Mouse (Mus musculus) adrenal gland, adult (tissue): ENCODE measurements around the gene Slc30a6.
A peak's percentile ranks its signal among the peaks of the same experiment; 100 is the strongest.

Experiments
- DNase-seq, 2 experiments: peaks; one replicate each; pipeline ENCODE4 v3.0.0; 2022 to 2023; ENCODE audit warnings: low spot score in 1 of 2; ENCODE audit not compliant: inconsistent age in 2 of 2

The Slc30a6 gene

GRCm38 (mm10) chr17:74395383-74396065 lies at the start of gene Slc30a6:
Gene Slc30a6, plus strand, starts transcription at chr17:74395608.
- peak; percentile 97 to 99 for DNase-seq

- no peak for DNase-seq
Observed at GRCm38 (mm10) chr17:74363592-74363991, 31.8 kb upstream of the Slc30a6 start.

- DNase-seq, result no peak
Observed at GRCm38 (mm10) chr17:74376916-74377315, 18.5 kb upstream of the Slc30a6 start.

- no peak for DNase-seq
Observed at GRCm38 (mm10) chr17:74386657-74387056, 8.8 kb upstream of the Slc30a6 start.

DNA sequence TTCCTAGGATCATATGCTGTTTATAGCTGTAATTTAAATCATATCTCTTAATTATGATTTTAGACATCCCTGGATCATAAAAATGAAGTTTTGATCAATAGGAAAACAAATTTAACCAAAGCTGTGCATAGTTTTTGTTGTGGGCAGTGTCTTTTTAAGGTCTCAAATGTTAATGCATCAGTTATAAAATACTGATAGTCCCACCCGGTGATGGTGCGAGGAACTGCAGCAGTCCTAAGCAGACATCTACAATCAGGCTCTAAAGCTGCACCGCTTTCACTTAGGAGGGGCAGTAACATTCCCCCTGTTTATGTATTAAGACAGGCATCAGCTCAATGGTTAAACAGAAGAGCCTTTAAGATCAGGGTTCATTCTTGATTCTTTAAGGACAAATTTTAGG lies 5.6 kb upstream of the Slc30a6 start:
- DNase-seq, result no peak

DNA sequence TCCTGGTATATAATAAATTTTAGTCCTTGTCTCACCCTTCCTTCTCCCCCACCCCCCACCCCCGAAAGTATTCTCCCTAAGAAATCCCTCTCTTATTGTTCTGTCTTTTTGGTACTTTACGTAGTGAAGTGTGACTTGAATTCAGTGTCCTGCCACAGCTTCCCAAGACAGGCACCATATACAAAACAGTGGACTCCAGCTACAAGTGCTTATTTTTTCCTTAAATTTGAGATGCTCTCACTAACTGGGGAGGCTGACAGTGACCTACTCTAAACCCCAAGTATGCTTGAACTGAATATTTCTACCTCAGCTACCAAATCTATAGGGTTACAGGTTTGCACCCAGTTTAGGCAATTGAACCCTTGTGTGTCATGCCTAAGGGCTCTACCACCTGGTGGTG lies 1.0 kb upstream of the Slc30a6 start:
- no peak for DNase-seq

- DNase-seq, result peak in 1 of 2 experiments; percentile 17
Observed at GRCm38 (mm10) chr17:74394855-74395254, 553 bp upstream of the Slc30a6 start.

GRCm38 (mm10) chr17:74396766-74397165 lies 1.4 kb downstream of the Slc30a6 start:
- DNase-seq, result no peak

DNA sequence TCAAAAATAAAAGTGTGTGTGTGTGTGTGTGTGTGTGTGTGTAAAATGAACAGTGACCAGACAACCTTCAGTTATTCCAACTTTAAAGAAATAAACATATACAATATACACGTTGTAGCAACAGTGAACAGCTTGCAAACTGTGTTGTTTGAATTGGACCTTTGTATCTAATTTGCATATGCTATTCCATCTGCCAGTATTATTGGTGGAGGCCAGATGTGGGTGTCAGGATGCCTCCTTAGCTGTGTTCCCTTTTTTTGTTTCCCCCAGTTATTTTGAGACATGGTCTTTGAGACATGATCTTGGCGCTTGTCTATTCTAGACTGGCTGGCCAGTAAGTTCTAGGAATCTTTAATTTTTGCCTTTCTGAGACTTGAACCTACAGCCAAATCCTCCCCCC lies 1.8 kb downstream of the Slc30a6 start:
- no peak for DNase-seq

- DNase-seq, result peak; percentile 51 to 83
Observed at GRCm38 (mm10) chr17:74402486-74403222, 7.2 kb downstream of the Slc30a6 start.

DNA sequence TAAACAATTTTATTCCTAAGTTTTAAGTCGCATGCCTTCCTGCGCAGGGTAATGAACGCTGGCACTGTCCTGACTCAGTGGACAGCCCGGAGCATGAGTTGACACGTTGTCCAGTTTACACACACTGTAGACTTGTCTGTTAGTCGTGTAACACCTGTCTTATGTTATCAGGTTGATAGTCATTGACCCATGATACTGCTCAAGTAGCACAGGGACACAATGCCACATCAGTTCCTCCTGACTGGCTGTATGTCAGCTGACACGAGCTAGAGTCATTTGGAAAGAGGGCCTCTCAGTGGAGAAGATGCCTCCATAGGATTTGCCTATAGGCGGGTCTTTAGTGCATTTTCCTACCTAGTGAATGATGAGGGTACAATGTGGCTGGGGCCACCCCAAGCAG lies 11.1 kb downstream of the Slc30a6 start:
- no peak for DNase-seq

DNA sequence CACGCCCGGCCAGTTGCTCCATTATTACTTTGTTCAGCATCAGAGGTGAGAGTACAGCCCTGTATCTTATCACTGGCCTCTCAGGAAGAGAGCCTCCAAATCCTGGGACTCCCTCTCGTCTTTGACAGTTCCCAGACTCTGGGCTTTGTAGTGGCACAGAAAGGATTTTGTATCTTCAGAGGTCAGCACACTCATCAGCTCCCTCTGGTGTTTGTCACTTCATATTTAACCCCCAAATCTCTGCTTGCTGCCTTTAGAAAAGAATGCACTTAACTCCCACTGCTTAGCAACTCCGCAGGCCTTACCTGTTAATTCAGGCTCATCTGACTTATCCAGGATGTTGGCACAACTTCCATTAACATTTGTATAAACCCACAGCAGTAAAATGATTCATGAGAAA lies 14.3 kb downstream of the Slc30a6 start:
- no peak for DNase-seq

- no peak for DNase-seq
Observed at GRCm38 (mm10) chr17:74413324-74413723, 17.9 kb downstream of the Slc30a6 start.

GRCm38 (mm10) chr17:74414671-74415070 lies 19.3 kb downstream of the Slc30a6 start:
- DNase-seq, result no peak

GRCm38 (mm10) chr17:74416841-74417360 lies 21.5 kb downstream of the Slc30a6 start:
- no peak for DNase-seq

DNA sequence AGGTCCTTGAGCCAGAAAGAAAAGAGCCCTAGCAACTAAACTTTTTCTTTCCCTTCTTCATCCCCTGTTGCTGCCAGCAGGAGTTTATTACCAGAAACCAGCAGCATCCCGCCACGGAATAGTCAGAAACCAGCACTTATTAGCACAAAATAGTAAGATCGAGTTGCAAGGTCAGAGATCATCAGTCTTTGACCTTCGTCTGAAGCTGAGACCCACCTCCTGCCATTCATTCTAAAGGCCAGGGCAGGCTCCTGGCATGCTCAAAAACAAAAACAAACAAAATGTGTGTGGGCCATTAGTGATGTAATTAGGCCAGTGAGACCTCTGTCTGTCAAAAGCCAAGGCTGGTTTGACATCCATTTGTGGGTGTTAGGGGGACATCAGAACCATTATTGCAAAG lies 22.8 kb downstream of the Slc30a6 start:
- peak in 1 of 2 experiments; percentile 61 for DNase-seq

GRCm38 (mm10) chr17:74420656-74421055 lies 25.2 kb downstream of the Slc30a6 start:
- DNase-seq, result no peak

- DNase-seq, result no peak
Observed at GRCm38 (mm10) chr17:74424401-74425005, 29.1 kb downstream of the Slc30a6 start.

DNA sequence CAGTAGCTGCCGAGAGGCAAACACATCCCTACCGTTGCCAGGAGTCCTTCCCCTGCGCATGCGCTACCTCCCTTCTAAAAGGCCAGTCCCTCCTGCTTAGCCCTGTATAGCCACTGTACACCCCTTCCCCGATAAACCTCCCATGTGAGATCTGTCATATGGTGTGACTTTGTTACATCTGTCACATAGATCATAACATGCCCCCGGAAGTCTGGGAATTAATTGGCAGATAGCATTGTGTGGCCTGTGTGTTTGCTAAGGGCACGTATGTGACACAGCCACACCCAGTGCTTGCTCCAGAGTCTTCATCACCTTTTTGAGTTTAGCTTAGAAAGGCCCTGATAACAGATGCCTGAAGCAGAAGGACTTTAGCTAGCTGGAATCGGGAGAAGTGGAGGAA lies 34.7 kb downstream of the Slc30a6 start:
- DNase-seq, result no peak

GRCm38 (mm10) chr17:74431481-74431880 lies 36.1 kb downstream of the Slc30a6 start:
- peak; percentile 19 to 30 for DNase-seq

- DNase-seq, result no peak
Observed at GRCm38 (mm10) chr17:74432631-74433030, 37.2 kb downstream of the Slc30a6 start.

DNA sequence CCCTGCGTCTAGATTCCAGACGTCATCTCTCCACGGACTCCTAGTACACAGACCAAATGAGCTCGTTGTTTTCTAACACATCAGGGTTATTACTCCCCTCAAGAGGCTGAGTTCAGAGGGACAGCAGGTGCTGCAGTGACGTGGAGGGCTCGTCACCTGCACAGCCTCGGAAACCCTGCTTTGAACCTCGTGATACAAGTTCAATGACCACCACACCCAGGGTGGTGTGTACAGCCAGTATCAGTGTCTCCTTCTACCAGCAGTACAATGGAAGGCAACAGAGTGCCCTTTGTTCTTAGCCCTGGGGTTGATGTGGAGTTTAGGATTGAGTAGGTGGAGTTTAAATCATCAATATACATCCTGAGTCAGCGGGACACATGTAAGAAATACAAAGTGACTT lies 42.4 kb downstream of the Slc30a6 start:
- DNase-seq, result no peak
